Mouse (Mus musculus) lung, postnatal 0 days (tissue): ENCODE measurements around the gene Ndufaf7. TPM values are rescaled to one million over a fixed set of nuclear protein-coding genes. Genes with fewer than 3 reads are reported as not detected.

ENCODE experiments used
- ATAC-seq: fragments of 200-750 bp; cut with Nextera tagmentation; 2 replicates; pipeline ENCODE4 v1.8.0; 2017; ENCODE audit warnings: moderate library complexity
- DNase-seq: peaks from one replicate; pipeline ENCODE4 v3.0.0-alpha.2; 2016; ENCODE audit warnings: low spot score
- H3K27ac ChIP-seq: fragments of 300-500 bp; sonication (generic); 2 replicates; pipeline ENCODE4 v1.5.1; 2014; ENCODE audit warnings: antibody characterized with exemption, mild to moderate bottlenecking, low read length, mixed read lengths
- H3K27me3 ChIP-seq: fragments of 300-500 bp; sonication (generic); replicated peaks from 2 replicates; pipeline ENCODE4 v1.6.1; 2014; ENCODE audit warnings: low read length, mixed read lengths; ENCODE audit not compliant: insufficient read depth
- H3K36me3 ChIP-seq: fragments of 300-500 bp; sonication (generic); 2 replicates; pipeline ENCODE4 v1.6.1; 2014; ENCODE audit warnings: low read length, mixed read lengths; ENCODE audit not compliant: insufficient read depth
- H3K4me1 ChIP-seq: fragments of 300-500 bp; sonication (generic); 2 replicates; pipeline ENCODE4 v1.6.1; 2014; ENCODE audit warnings: antibody characterized with exemption, low read depth, low read length, mixed read lengths; ENCODE audit not compliant: insufficient read depth
- H3K4me2 ChIP-seq: fragments of 300-500 bp; sonication (generic); replicated peaks from 2 replicates; pipeline ENCODE4 v1.6.1; 2014; ENCODE audit warnings: low read depth, mild to moderate bottlenecking, low read length, moderate library complexity, mixed read lengths
- H3K4me3 ChIP-seq: fragments of 300-500 bp; sonication (generic); 2 replicates; pipeline ENCODE4 v1.5.1; 2014; ENCODE audit warnings: low read depth, low read length
- H3K9ac ChIP-seq: fragments of 300-500 bp; sonication (generic); replicated peaks from 2 replicates; pipeline ENCODE4 v1.6.1; 2014; ENCODE audit warnings: low read depth, mild to moderate bottlenecking
- H3K9me3 ChIP-seq: fragments of 300-500 bp; sonication (generic); 2 replicates; pipeline ENCODE4 v1.6.1; 2016; ENCODE audit warnings: low read length, mixed read lengths
- CTCF ChIP-seq: IDR thresholded peaks from 2 replicates; pipeline ENCODE4 v1.5.1; 2016; ENCODE audit warnings: antibody characterized with exemption, mild to moderate bottlenecking
- EP300 ChIP-seq: IDR thresholded peaks from 2 replicates; pipeline ENCODE4 v1.6.1; 2016; ENCODE audit warnings: antibody characterized with exemption, mild to moderate bottlenecking, control low read depth
- WGBS: fragments of 180-500 bp; shearing (Covaris S2); extraction: QIAGEN DNeasy Blood & Tissue Kit; methylation state at CpG from one replicate; pipeline ENCODE4 v1.1.7; 2014; 5-methylcytosine and 5-hydroxymethylcytosine counted together
- polyA plus RNA-seq: library from polyadenylated mRNA; unstranded; fragments of >200 nt; fragmentation: Nextera tagmentation; extraction: Ambion mirVana; gene quantifications from 2 replicates; pipeline ENCODE4 v1.2.1, GENCODE M21; 2015

The Ndufaf7 gene
- polyA plus RNA-seq, 1 experiment from 2014 or later = 37.7 TPM

GRCm38 (mm10) chr17:78916899-78917298, 20.0 kb upstream of the Ndufaf7 start:
- no peak for ATAC-seq

GRCm38 (mm10) chr17:78917696-78918095, 19.2 kb upstream of the Ndufaf7 start:
- no peaks in the 10 kb centered on the region for H3K27me3 ChIP-seq
- no peak overlapping the region for H3K27ac ChIP-seq
- H3K9me3 ChIP-seq = no peaks in the 10 kb centered on the region
- peaks cover 5% of the 10 kb centered on the region; the same call in 1 of the 2 replicates for H3K4me1 ChIP-seq
- WGBS = 39% methylated on average over 6 of the region's 6 CpGs
- no peak for ATAC-seq
- no peak overlapping the region for H3K4me2 ChIP-seq
- H3K4me3 ChIP-seq = no peak overlapping the region
- H3K36me3 ChIP-seq = peaks cover 12% of the 10 kb centered on the region
- TF ChIP-seq CTCF (no peak), EP300 (no peak)
- no peak for DNase-seq
- H3K9ac ChIP-seq = no peak overlapping the region

More at GRCm38 (mm10) chr17:78916899-78917298, 20.0 kb upstream of the Ndufaf7 start:
- H3K9ac ChIP-seq = peak overlapping the region; percentile 60
- peak overlapping the region; percentile 67 for H3K4me3 ChIP-seq
- H3K9me3 ChIP-seq = no peaks in the 10 kb centered on the region
- peaks cover 5% of the 10 kb centered on the region; the same call in 1 of the 2 replicates for H3K4me1 ChIP-seq
- no peak for DNase-seq
- H3K27me3 ChIP-seq = no peaks in the 10 kb centered on the region
- TF ChIP-seq CTCF = no peak
- no peak for TF ChIP-seq EP300
- H3K4me2 ChIP-seq = peak overlapping the region; percentile 84
- WGBS = 2% methylated on average over 11 of the region's 11 CpGs
- H3K36me3 ChIP-seq = peaks cover 12% of the 10 kb centered on the region
- peak overlapping the region; percentile 88 for H3K27ac ChIP-seq

GRCm38 (mm10) chr17:78935857-78936256, 1.1 kb upstream of the Ndufaf7 start:
- H3K4me2 ChIP-seq = peak overlapping the region; percentile 85
- ATAC-seq (no peak), DNase-seq (no peak)
- H3K4me1 ChIP-seq = no peaks in the 10 kb centered on the region; the same call in none of the 2 replicates
- peak overlapping the region; percentile 71; the same call in 1 of the 2 replicates for H3K9ac ChIP-seq
- no peaks in the 10 kb centered on the region for H3K27me3 ChIP-seq
- no peak overlapping the region for H3K27ac ChIP-seq
- TF ChIP-seq EP300 (no peak), CTCF (no peak)
- no peaks in the 10 kb centered on the region for H3K9me3 ChIP-seq
- H3K4me3 ChIP-seq = peak overlapping the region; percentile 75
- 83% methylated on average over 2 of the region's 2 CpGs for WGBS
- H3K36me3 ChIP-seq = peaks cover 15% of the 10 kb centered on the region; the same call in 1 of the 2 replicates

- Histone ChIP-seq H3K27me3 (no peaks in the 10 kb centered on the region), H3K9ac (peak overlapping the region; percentile 71), H3K4me1 (no peaks in the 10 kb centered on the region; the same call in none of the 2 replicates), H3K27ac (peak overlapping the region; percentile 15; the same call in 1 of the 2 replicates), H3K4me2 (peak overlapping the region; percentile 85), H3K36me3 (peaks cover 5% of the 10 kb centered on the region; the same call in 1 of the 2 replicates), H3K4me3 (peak overlapping the region; percentile 75), H3K9me3 (no peaks in the 10 kb centered on the region)
- ATAC-seq = peak; percentile 8
- no peak for DNase-seq
- 5% methylated on average over 26 of the region's 26 CpGs for WGBS
- TF ChIP-seq EP300 (no peak), CTCF (no peak)
Measured at GRCm38 (mm10) chr17:78937229-78937853, 405 bp downstream of the Ndufaf7 start.

GRCm38 (mm10) chr17:78938927-78939326, 2.0 kb downstream of the Ndufaf7 start:
- TF ChIP-seq CTCF (no peak), EP300 (no peak)
- Histone ChIP-seq H3K9me3 (no peaks in the 10 kb centered on the region), H3K4me1 (no peaks in the 10 kb centered on the region; the same call in 1 of the 2 replicates), H3K4me3 (no peak overlapping the region), H3K4me2 (no peak overlapping the region), H3K36me3 (peaks cover 10% of the 10 kb centered on the region; the same call in 1 of the 2 replicates), H3K9ac (no peak overlapping the region), H3K27ac (no peak overlapping the region), H3K27me3 (no peaks in the 10 kb centered on the region)
- DNase-seq = peak; percentile 10
- ATAC-seq = no peak
- WGBS = 89% methylated on average over 4 of the region's 4 CpGs

- no peaks in the 10 kb centered on the region for H3K27me3 ChIP-seq
- no peak for TF ChIP-seq EP300
- no peak for TF ChIP-seq CTCF
- no peak for DNase-seq
- H3K9ac ChIP-seq = no peak overlapping the region
- no peak for ATAC-seq
- H3K4me1 ChIP-seq = no peaks in the 10 kb centered on the region; the same call in 1 of the 2 replicates
- H3K4me2 ChIP-seq = no peak overlapping the region
- no peaks in the 10 kb centered on the region for H3K9me3 ChIP-seq
- 49% methylated on average over 11 of the region's 11 CpGs for whole genome bisulfite sequencing
- peaks cover 5% of the 10 kb centered on the region; the same call in 1 of the 2 replicates for H3K36me3 ChIP-seq
- no peak overlapping the region for H3K4me3 ChIP-seq
- H3K27ac ChIP-seq = no peak overlapping the region
Measured at GRCm38 (mm10) chr17:78942579-78942978, 5.6 kb downstream of the Ndufaf7 start.
